8 mouse cellular contexts compared by ENCODE assay signal in the genomic region with DNA sequence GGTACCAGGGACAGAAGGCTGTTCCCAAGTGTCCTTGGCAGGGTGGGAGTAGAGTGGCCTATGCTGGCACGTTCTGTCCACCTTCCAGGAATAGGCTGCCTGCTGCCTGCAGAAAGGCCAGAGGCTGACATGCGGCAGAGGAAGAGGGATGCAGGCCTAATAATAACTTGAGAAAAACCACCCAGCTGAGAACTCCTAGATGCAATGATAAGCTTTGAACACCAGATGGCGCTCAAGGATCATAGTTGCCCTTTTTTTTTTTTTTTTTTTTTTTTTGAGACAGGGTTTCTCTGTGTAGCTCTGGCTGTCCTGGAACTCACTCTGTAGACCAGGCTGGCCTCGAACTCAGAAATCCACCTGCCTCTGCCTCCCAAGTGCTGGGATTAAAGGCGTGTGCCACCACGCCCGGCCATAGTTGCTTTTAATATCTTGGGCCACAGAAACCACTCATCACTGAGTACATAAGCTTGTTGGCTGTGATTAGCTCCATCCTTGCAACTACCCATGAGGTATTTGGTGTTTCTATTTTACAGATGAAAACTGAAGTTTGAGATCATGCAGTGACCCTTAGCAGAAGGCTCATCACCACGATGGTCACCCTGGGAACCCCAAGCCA. TPM values are rescaled to one million over a fixed set of nuclear protein-coding genes. Genes with fewer than 3 reads are reported as not detected.
DNase-seq lines count a peak whose midpoint lies in the region; ATAC-seq and TF ChIP-seq lines count a peak whose summit lies in the region.

No protein-coding gene starts in this region.

- H3K4me2 ChIP-seq in lung, embryonic 14.5 days: no peak overlapping the region

- 28% methylated on average over 8 of the region's 8 CpGs for WGBS in lung, embryonic 14.5 days

- TF ChIP-seq CTCF in lung, embryonic 14.5 days (IDR thresholded peaks at IDR 0.05; ENCODE audit: low read depth): peak; percentile 75

- H3K4me3 ChIP-seq in lung, embryonic 14.5 days (ENCODE audit: low read depth, low read length): no peak overlapping the region

- no peaks in the 10 kb centered on the region for H3K36me3 ChIP-seq in lung, embryonic 14.5 days (ENCODE audit: insufficient read depth)

- H3K4me1 ChIP-seq in lung, embryonic 14.5 days (ENCODE audit: insufficient read depth): no peaks in the 10 kb centered on the region

- H3K9me3 ChIP-seq in lung, embryonic 14.5 days (ENCODE audit: low read depth, low read length): no peaks in the 10 kb centered on the region

- ATAC-seq in frontal cortex, adult (ENCODE audit: low TSS enrichment): peak; percentile 69; the same call in 1 of the 2 replicates
- peak; percentile 47; the same call in 1 of the 2 replicates for ATAC-seq in lung, embryonic 14.5 days (ENCODE audit: insufficient read depth)

- H3K27me3 ChIP-seq in lung, embryonic 14.5 days (ENCODE audit: insufficient read depth, low read length): no peaks in the 10 kb centered on the region

- no peak overlapping the region for H3K9ac ChIP-seq in lung, embryonic 14.5 days

- no peak for DNase-seq in frontal cortex, postnatal 25 days (ENCODE audit: low spot score in 2 of 2)
- peak; percentile 75 for DNase-seq in ES-CJ7 (ENCODE audit: low read depth, low spot score)
- DNase-seq in cerebellum, postnatal 14 days: peak; percentile 71 to 75
- DNase-seq in heart, adult 8-10 months (ENCODE audit: low spot score): peak; percentile 60
- peak; percentile 62 for DNase-seq in kidney, postnatal 14 days
- peak; percentile 91 for DNase-seq in lung, embryonic 14.5 days
- DNase-seq in retina, postnatal 7 days (ENCODE audit: low read depth, low spot score): peak; percentile 66

- H3K27ac ChIP-seq in lung, embryonic 14.5 days (ENCODE audit: low read depth): no peak overlapping the region

RNA-seq across cellular contexts. Expression of gene Ppp2r5c, which starts 28.1 kb away (rescaled TPM):
- 10 to 100 TPM; 88.9 to 96.8 (median 93.6) TPM for total RNA-seq in heart, adult 8-10 months (2022)
- polyA plus RNA-seq in lung, embryonic 14.5 days (2014; fragmentation: Nextera tagmentation; extraction: Ambion mirVana): 180 and 188 TPM in 2 replicates

Comparison
In these comparisons a context has a peak if more than half of its experiments do, and no peak if none do; other contexts are left out.
1. DNase-seq: peak in ES-CJ7 (single experiment), cerebellum, postnatal 14 days (2 of 2), heart, adult 8-10 months (single experiment), kidney, postnatal 14 days (single experiment), lung, embryonic 14.5 days (single experiment) and retina, postnatal 7 days (single experiment); none in frontal cortex, postnatal 25 days (0 of 2).